Mouse (Mus musculus) liver, embryonic 14.5 days (tissue): ENCODE results near the gene Gm14327. TPM values are rescaled to one million over a fixed set of nuclear protein-coding genes. Genes with fewer than 3 reads are reported as not detected.
"Not testable (repeated sequence)": the region's sequence is repeated elsewhere in the genome, so short reads cannot be mapped to it uniquely, and the experiment has no call there.

Experiments used
- ATAC-seq: fragments of 200-750 bp; cut with Nextera tagmentation; 2 replicates; pipeline ENCODE4 v1.8.0; 2017; ENCODE audit warnings: moderate number of reproducible peaks, mild to moderate bottlenecking, moderate library complexity; ENCODE audit not compliant: insufficient read depth
- DNase-seq, 3 experiments: peaks; one replicate each; pipeline ENCODE4 v3.0.0-alpha.2; 2012 to 2013; ENCODE audit warnings: low read depth in 3 of 3, low spot score in 3 of 3
- H3K27ac ChIP-seq: fragments of 300-500 bp; sonication (generic); 2 replicates; pipeline ENCODE4 v1.5.1; 2014; ENCODE audit warnings: moderate library complexity, mild to moderate bottlenecking, control low read depth, inconsistent platforms
- H3K27me3 ChIP-seq: fragments of 300-500 bp; sonication (generic); 2 replicates; pipeline ENCODE4 v1.6.1; 2014; ENCODE audit warnings: mild to moderate bottlenecking, low read length, moderate library complexity; ENCODE audit not compliant: control insufficient read depth, insufficient read depth
- H3K36me3 ChIP-seq: fragments of 300-500 bp; sonication (generic); replicated peaks from 2 replicates; pipeline ENCODE4 v1.6.1; 2014; ENCODE audit warnings: low read depth; ENCODE audit not compliant: control insufficient read depth, insufficient read depth
- H3K4me1 ChIP-seq, 2 experiments: fragments of 200-500 bp in 1 of 2; fragments of 300-500 bp in 1 of 2; sonication (generic) in 1 of 2; replicated peaks; 2 replicates each; pipeline ENCODE4 v1.6.1; 2012 to 2014; ENCODE audit warnings: antibody characterized with exemption in 1 of 2, inconsistent platforms in 1 of 2, low read length in 1 of 2; ENCODE audit not compliant: control insufficient read depth in 2 of 2, insufficient read depth in 2 of 2
- H3K4me2 ChIP-seq: fragments of 300-500 bp; sonication (generic); 2 replicates; pipeline ENCODE4 v1.6.1; 2014; ENCODE audit warnings: low read depth, mild to moderate bottlenecking, control low read depth, moderate library complexity
- H3K4me3 ChIP-seq, 2 experiments: fragments of 200-500 bp in 1 of 2; fragments of 300-500 bp in 1 of 2; sonication (generic) in 1 of 2; 2 replicates each; pipeline ENCODE4 v1.5.1; 2012 to 2014; ENCODE audit warnings: low read depth in 2 of 2, low read length in 2 of 2, mild to moderate bottlenecking in 2 of 2, control low read depth in 1 of 2, inconsistent platforms in 1 of 2, moderate library complexity in 1 of 2; ENCODE audit not compliant: insufficient read depth in 1 of 2
- H3K9ac ChIP-seq: fragments of 300-500 bp; sonication (generic); replicated peaks from 2 replicates; pipeline ENCODE4 v1.6.1; 2014; ENCODE audit warnings: mild to moderate bottlenecking, control low read depth, moderate library complexity
- H3K9me3 ChIP-seq: fragments of 300-500 bp; sonication (generic); 2 replicates; pipeline ENCODE4 v1.6.1; 2016; ENCODE audit warnings: low read length, mixed read lengths; ENCODE audit not compliant: control insufficient read depth
- WGBS: fragments of 180-500 bp; shearing (Covaris S2); extraction: QIAGEN DNeasy Blood & Tissue Kit; methylation state at CpG from one replicate; pipeline ENCODE4 v1.1.7; 2014; ENCODE audit not compliant: insufficient replicate concordance; 5-methylcytosine and 5-hydroxymethylcytosine counted together
- polyA plus RNA-seq, 2 experiments: library from polyadenylated mRNA; depleted of rRNA in 1 of 2; stranded (reverse) in 1 of 2; unstranded in 1 of 2; fragments of >200 nt; fragmentation: Nextera tagmentation in 1 of 2; extraction: Ambion mirVana in 1 of 2; gene quantifications; 2 replicates each; pipeline versions ENCODE4 v1.2.1 to v1.2.3; 2012 to 2014

Gm14327 gene
- polyA plus RNA-seq (2012; rRNA removed) = 0.57 and 0.96 TPM in 2 replicates
- polyA plus RNA-seq (2014; fragmentation: Nextera tagmentation; extraction: Ambion mirVana) = 1.4 and 1.5 TPM in 2 replicates

DNA sequence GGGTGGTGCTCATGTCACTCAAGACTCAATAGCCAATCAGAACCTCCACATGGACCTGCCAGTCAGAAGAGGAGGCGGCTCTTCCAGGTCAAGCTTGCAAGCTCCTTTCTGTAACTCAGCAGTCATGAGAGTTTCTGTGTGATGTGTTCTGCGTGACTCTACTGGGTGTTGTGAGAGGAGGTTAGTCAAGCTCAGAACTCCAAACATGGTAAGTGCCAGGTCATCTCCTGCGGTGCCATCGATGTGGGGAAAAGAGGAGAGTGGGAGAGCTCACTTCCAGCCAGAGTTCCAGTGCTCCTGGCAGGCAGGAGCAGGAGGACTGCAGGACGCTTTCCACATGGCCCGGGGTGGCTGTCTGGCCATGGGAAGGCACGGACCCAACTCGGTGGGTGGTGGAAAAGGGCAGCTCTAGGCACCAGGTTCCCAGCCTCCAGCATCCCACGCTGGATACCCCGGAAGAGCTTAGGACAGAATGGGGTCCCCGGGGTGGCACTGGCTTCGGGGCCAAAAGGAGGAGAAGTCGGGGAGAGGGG is at the start of gene Gm14327:
Gene Gm14327, plus strand, starts transcription at position 51 of the 533 bp plus-strand sequence.
- not testable (repeated sequence) for H3K36me3 ChIP-seq, H3K9me3 ChIP-seq, DNase-seq, H3K27me3 ChIP-seq, H3K27ac ChIP-seq, H3K9ac ChIP-seq, H3K4me1 ChIP-seq, ATAC-seq, H3K4me2 ChIP-seq
- peak within 1 kb of the TSS in 1 of 2 experiments; percentile 33; a peak in 2 of 4 replicates for H3K4me3 ChIP-seq
- WGBS = 48% methylated on average over 9 of the region's 13 CpGs

DNA sequence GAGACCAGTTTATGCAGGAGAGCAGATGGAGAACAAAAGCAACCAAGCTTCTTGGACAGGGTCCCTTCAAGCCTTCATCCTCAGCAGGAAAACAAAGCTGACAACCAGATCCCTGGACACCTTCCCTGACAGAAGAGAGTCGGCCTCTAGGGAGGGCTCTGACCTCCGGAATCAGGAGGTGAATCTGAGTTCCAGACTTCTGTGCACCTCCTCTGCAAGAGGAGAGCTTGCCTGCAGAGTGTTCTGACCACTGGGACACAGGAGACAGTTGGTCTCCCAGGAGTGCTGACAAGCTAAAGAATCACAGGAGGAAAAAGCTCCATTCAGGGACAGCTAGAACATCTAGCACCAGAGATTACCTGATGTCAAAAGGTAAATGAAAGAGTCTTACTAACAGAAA is 34.6 kb upstream of the Gm14327 start:
- not testable (repeated sequence) for H3K27me3 ChIP-seq, H3K9ac ChIP-seq, H3K4me2 ChIP-seq, ATAC-seq, H3K36me3 ChIP-seq, H3K4me1 ChIP-seq, H3K9me3 ChIP-seq, H3K27ac ChIP-seq, H3K4me3 ChIP-seq, DNase-seq
- WGBS = 52% methylated on average over 2 of the region's 2 CpGs

- 69% methylated on average over 14 of the region's 14 CpGs for WGBS
- not testable (repeated sequence) for H3K9ac ChIP-seq, H3K27ac ChIP-seq, H3K36me3 ChIP-seq, H3K4me1 ChIP-seq, H3K4me2 ChIP-seq, DNase-seq, H3K27me3 ChIP-seq, ATAC-seq, H3K4me3 ChIP-seq, H3K9me3 ChIP-seq
Measured at GRCm38 (mm10) chr2:177887743-177888142, 9.2 kb upstream of the Gm14327 start.

GRCm38 (mm10) chr2:177898171-177898570 is 1.3 kb downstream of the Gm14327 start:
- not testable (repeated sequence) for H3K9me3 ChIP-seq, H3K27me3 ChIP-seq, H3K9ac ChIP-seq, H3K4me3 ChIP-seq, H3K27ac ChIP-seq, H3K4me1 ChIP-seq, DNase-seq, ATAC-seq, H3K4me2 ChIP-seq, H3K36me3 ChIP-seq
- 44% methylated on average over 2 of the region's 3 CpGs for WGBS

DNA sequence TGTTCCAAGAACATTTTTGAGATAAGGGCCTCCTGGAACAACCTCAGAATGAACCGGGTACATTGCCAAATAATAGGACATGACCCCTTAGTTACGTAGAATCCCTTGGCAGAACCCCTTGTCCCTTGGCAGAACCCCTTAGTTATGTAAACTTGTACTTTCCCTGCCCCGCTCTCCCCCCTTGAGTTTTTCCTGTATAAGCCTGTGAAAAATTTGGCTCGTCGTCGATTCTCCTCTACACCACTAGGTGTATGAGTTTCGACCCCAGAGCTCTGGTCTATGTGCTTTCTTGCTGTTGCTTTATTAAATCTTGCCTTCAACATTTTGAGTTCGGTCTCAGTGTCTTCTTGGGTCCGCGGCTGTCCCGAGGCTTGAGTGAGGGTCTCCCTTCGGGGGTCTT is 6.4 kb downstream of the Gm14327 start:
- not testable (repeated sequence) for H3K9ac ChIP-seq, H3K27ac ChIP-seq, H3K4me1 ChIP-seq, ATAC-seq, DNase-seq, H3K9me3 ChIP-seq, H3K36me3 ChIP-seq, H3K27me3 ChIP-seq, H3K4me3 ChIP-seq, H3K4me2 ChIP-seq
- 87% methylated on average over 3 of the region's 12 CpGs for WGBS

DNA sequence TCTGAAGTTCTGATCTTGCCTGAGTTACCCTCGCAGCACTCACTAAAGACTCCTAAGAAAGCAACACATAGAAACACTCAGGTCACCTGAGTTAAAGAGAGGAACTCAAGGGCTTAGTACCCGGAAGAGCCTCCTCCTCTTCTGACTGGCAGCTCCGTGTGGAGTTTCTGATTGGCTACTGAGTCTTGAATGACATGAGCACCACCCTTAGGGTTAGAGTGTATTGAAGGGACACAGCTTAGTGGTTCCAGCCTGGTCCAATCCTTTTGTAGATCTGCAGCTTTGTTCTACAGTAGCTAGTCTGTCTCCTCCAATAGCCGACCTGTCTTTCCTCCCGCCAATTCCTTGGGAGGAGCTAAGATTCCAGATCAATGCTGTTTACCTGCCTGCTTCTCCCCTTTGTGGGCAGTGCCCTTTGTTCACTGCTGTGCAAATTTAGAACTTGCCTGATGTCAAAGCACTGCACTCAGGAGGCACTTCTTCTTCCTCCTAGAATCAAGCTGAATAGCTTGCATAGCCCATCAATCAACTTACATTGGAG is 28.7 kb downstream of the Gm14327 start, which contains the start of gene Zfp972:
Gene Zfp972, minus strand, starts transcription at position 51 of the 541 bp plus-strand sequence.
- DNase-seq, H3K9ac ChIP-seq, H3K4me1 ChIP-seq, H3K27ac ChIP-seq, H3K9me3 ChIP-seq, ATAC-seq, H3K4me2 ChIP-seq, H3K36me3 ChIP-seq, H3K27me3 ChIP-seq: not testable (repeated sequence)
- H3K4me3 ChIP-seq = peak within 1 kb of the TSS in 1 of 2 experiments; percentile 35; a peak in 1 of 4 replicates
- 50% methylated on average over 3 of the region's 5 CpGs for WGBS

Other genes with a start within 250 kb of the Gm14327 start
- gene Gm14322, start 137.8 kb upstream of the Gm14327 start, polyA plus RNA-seq (2012; rRNA removed) = 0.45 and 0.58 TPM in 2 replicates
- gene Gm14322, start 137.8 kb upstream of the Gm14327 start, polyA plus RNA-seq (2014; fragmentation: Nextera tagmentation; extraction: Ambion mirVana) = 1.3 and 1.5 TPM in 2 replicates
- 5.2 and 6.7 TPM in 2 replicates for gene Gm14325, start 56.8 kb upstream of the Gm14327 start, polyA plus RNA-seq (2012; rRNA removed)
- gene Gm14325, start 56.8 kb upstream of the Gm14327 start, polyA plus RNA-seq (2014; fragmentation: Nextera tagmentation; extraction: Ambion mirVana) = 9.5 and 9.8 TPM in 2 replicates
- gene Zfp972, start 28.5 kb downstream of the Gm14327 start, polyA plus RNA-seq (2012; rRNA removed) = 0.12 and 0.29 TPM in 2 replicates
- not detected in 2 replicates for gene Zfp972, start 28.5 kb downstream of the Gm14327 start, polyA plus RNA-seq (2014; fragmentation: Nextera tagmentation; extraction: Ambion mirVana)
- gene Gm14326, start 60.2 kb downstream of the Gm14327 start, polyA plus RNA-seq (2012; rRNA removed) = 0.89 and 2.0 TPM in 2 replicates
- gene Gm14326, start 60.2 kb downstream of the Gm14327 start, polyA plus RNA-seq (2014; fragmentation: Nextera tagmentation; extraction: Ambion mirVana) = 4.7 TPM in 2 replicates
- 0.73 and 1.7 TPM in 2 replicates for gene Zfp971, start 126.2 kb downstream of the Gm14327 start, polyA plus RNA-seq (2012; rRNA removed)
- gene Zfp971, start 126.2 kb downstream of the Gm14327 start, polyA plus RNA-seq (2014; fragmentation: Nextera tagmentation; extraction: Ambion mirVana) = 2.4 and 3.7 TPM in 2 replicates
- 1.3 and 2.1 TPM in 2 replicates for gene Zfp931, start 181.4 kb downstream of the Gm14327 start, polyA plus RNA-seq (2012; rRNA removed)
- gene Zfp931, start 181.4 kb downstream of the Gm14327 start, polyA plus RNA-seq (2014; fragmentation: Nextera tagmentation; extraction: Ambion mirVana) = 4.2 and 4.8 TPM in 2 replicates
- gene Phactr3, start 221.9 kb downstream of the Gm14327 start, polyA plus RNA-seq (2012; rRNA removed) = 0.02 and 0.09 TPM in 2 replicates
- 0.13 TPM in 1 of 2 replicates, not detected in the other for gene Phactr3, start 221.9 kb downstream of the Gm14327 start, polyA plus RNA-seq (2014; fragmentation: Nextera tagmentation; extraction: Ambion mirVana)